Mouse (Mus musculus): ENCODE measurements around the gene Sdhc.
"Not testable (repeated sequence)": the region's sequence is repeated elsewhere in the genome, so short reads cannot be mapped to it uniquely, and the experiment has no call there.

Sdhc gene

DNA sequence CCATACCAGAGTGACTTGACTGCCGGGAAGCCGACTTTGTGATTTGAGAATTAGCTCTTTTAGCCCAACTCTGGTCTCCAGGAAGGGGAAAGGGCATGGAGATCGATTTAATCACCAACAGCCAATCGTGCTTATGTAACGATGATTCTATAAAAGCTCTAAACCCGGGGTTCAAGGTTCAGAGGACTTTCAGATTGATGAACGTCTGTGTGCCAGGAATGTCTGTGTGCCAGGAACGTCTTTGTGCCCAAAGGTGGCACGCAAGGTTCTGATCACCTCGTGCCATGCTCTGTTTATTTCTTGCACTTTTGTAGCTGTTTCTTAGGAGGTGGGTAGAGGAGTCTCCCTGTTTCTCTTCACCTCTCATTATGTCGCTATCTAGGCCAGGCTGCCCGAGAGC lies 18.5 kb upstream of the Sdhc start:
- no peak for DNase-seq (ENCODE audit: low spot score in 2 of 2)

DNA sequence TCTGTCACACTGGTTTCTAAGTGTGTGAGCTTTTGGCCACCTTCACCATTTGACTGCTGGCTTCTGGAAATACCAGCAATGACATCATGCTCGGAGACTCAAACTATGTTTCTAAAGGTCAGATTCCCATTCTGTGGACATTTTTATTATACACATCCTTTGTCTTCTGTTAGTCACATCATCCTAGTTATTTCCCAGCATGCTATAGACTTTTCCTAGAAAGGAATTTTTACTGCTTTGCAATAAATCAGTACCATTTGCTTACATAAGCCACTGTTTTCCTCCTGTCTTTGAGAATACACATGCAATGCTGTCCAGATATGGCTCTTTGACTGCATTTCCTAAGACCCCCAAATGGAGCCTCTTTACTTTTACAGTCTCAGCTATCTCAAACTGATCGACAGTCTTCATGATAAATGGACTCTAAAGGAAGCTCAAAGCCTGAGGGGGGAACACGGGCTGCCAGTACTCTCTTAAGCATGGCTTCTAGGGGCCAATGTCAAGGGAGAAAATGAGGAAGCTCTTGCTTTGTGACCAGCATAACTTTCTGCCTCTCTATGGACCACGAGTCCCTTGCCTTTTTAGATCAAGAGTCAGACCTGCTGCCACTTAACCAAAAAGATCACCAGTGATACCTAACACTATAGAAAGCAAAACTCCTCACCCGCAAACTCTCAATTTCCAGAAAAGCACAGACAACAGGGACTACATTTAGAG lies 15.4 kb upstream of the Sdhc start:
- DNase-seq (ENCODE audit: low spot score in 2 of 2), result no peak

GRCm38 (mm10) chr1:171164258-171164657 lies 13.9 kb upstream of the Sdhc start:
- no peak for DNase-seq (ENCODE audit: low spot score in 2 of 2)

GRCm38 (mm10) chr1:171162526-171162925 lies 12.1 kb upstream of the Sdhc start:
- no peak for DNase-seq (ENCODE audit: low spot score in 2 of 2)

DNA sequence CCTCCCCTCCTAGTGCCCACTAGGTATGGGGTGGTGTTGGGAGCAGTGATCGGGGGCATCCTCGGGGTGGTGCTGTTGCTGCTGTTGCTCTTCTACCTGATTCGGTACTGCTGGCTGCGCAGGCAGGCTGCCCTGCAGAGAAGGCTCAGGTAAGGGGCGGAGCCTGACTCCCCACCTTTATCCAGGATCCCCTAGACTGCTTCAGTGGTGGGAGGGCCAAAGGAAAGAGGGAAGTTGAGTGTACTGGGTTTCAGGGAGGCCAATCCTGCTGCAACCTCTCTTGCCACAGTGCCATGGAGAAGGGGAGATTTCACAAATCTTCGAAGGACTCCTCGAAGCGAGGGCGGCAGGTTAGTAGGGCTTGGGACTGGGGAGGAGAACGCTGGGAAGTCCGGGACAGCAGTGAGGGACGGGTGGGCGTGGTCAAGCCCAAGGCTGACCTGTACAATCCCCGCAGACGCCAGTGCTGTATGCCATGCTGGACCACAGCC lies 9.1 kb upstream of the Sdhc start:
- DNase-seq (ENCODE audit: low spot score in 2 of 2), result no peak

DNA sequence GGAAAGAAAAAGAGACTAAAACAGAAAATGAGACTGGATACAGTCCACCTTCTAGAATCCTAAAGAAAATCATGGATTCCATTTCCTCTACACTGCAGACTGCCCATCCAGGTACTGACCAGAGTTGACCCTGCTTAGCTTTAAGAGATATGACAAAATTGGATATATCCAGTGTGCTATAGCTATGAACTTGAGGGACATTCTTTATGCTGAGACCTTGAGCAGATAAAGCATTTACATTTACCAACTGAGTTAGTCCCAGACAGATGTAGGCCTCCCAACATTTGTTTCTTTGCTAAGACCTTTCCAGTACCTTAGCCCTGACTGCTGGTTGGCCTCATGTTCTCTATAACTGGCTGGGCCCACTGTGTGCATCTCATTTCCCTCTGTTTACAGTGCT lies 7.6 kb upstream of the Sdhc start:
- DNase-seq (ENCODE audit: low spot score in 2 of 2), result no peak

DNA sequence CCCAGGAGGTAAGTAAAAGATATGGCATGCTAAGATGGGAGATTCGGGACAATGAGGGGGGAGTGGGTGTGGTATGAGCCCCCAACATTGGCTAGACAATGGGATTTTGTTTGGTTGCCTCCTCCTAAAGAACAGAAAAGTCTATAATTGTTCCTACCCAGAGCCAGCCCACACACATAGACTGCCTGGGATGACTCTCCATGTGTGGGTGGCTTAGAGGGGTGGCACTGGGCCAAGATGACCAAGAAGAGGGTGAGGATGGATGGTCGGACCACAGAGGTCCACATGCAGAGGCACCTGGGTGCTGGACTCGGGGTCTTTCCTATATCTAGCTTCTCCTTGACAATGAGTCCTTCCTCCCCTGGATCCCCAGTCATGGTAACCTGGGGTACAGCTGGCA lies 6.2 kb upstream of the Sdhc start:
- no peak for DNase-seq (ENCODE audit: low spot score in 2 of 2)

GRCm38 (mm10) chr1:171151966-171152365 lies 1.6 kb upstream of the Sdhc start:
- DNase-seq (ENCODE audit: low spot score in 2 of 2), result no peak

GRCm38 (mm10) chr1:171150838-171151391 lies 512 bp upstream of the Sdhc start:
- DNase-seq (ENCODE audit: low spot score in 2 of 2), result no peak

DNA sequence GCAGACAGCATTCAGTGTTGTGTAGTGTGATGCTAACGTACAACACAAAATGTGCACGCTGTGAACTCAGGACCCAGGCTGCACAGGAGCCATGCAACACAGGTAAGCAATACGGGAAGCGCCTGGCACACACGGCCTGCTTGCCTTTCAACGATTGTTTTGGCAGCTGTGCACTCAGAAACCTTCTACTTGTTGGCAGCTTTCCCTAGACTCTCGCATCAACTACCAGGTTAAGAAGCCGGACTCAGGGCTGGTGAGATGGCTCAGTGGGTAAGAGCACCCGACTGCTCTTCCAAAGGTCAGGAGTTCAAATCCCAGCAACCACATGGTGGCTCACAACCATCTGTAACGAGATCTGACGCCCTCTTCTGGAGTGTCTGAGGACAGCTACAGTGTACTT lies 7.4 kb downstream of the Sdhc start:
- DNase-seq (ENCODE audit: low spot score in 2 of 2), result not testable (repeated sequence)

- not testable (repeated sequence) for DNase-seq (ENCODE audit: low spot score in 2 of 2)
Observed at GRCm38 (mm10) chr1:171137486-171138155, 12.8 kb downstream of the Sdhc start.

DNA sequence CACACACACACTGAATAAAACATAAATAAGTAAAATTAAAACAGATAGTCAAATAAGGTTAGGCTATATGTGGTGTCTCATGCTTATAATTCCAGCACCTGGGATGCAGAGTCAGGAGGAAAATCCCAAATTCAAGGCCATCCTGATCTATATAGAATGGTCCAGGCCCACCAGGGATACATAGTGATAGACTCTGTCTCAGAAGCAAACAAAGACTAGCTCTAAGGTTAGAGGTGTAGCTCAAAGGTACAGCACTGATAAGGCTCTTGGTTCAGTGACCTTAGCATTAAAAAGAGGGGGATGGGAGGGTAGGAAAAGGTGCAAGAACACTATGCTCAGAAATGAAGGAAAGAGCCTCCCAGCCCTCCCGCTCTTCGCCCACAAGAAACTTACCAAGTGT lies 14.8 kb downstream of the Sdhc start:
- DNase-seq (ENCODE audit: low spot score in 2 of 2), result no peak

DNA sequence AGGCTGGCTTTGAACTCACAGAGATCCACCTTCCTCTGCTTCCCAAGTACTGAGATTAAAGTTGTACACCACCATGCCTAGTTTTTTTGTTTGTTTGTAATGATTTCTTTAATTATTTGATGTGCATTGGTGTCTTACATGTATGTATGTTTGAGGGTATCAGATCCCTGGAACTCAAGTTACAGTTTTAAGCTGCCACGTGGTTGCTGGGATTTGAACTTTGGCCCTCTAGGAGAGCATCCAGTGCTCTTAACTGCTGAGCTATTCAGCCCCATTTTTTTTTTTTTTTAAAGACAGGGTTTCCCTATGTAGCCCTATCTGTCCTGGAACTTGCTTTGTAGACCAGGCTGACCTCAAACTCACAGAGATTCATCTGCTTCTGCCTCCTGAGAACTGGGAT lies 19.4 kb downstream of the Sdhc start:
- no peak for DNase-seq (ENCODE audit: low spot score in 2 of 2)

DNA sequence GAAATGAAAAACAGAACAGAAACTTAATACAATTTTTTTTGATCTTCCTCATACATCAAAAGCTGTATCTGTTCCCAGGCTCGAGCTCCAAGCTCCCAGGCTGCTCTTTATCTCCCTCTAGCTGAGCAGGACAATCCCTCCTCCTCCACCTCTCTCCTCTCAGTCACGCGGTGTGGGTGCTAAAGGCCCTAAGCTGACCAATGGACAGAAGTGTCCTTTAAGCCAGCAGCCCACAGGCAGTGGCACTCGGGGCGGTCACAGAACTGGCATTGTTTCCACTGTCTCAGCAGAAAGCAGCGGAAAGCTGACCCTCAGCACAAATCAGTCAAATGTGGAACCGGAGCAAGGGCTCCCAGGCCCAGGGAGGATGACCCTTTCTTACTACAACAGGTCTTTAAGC lies 21.2 kb downstream of the Sdhc start:
- DNase-seq (ENCODE audit: low spot score in 2 of 2), result no peak

DNA sequence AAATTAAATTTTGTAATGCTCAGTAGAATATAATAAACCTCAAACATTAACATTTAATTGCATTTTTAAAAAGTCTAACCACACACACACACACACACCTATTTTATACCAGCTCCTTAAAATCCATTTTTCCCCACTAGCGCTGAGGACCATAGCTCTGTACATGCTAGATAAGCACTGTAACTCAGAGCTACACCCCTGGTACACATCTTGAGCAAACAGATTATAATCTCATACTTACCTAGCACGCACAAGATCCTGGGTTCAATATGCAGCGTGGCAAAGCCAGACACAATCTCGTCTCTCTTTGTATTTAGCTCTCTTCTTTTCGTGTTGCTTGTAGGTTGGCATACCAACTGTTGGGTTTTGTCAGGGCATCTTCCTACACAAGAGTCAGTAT lies 26.0 kb downstream of the Sdhc start:
- DNase-seq (ENCODE audit: low spot score in 2 of 2), result no peak

GRCm38 (mm10) chr1:171122932-171123331 lies 27.5 kb downstream of the Sdhc start:
- no peak for DNase-seq (ENCODE audit: low spot score in 2 of 2)

GRCm38 (mm10) chr1:171121839-171122238 lies 28.6 kb downstream of the Sdhc start:
- no peak for DNase-seq (ENCODE audit: low spot score in 2 of 2)

DNA sequence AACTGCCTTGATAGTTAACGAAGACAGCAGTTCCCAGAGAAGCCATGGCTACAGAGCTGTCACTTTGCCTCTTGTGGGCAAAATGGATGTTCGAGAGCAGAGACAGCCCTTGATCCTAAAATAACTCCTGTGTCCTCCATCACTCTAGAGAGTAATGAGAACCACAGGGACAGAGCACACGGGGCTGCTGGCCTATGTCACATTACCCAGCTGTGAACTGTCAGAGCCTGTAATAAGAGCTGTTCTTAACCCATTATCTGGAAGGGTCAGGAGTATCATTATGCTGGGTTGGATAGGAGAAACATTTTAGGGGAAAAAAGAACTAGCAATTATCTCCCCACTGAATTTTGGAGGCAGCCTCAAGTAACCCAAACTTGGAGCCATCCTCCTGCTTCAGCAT lies 29.5 kb downstream of the Sdhc start:
- DNase-seq (ENCODE audit: low spot score in 2 of 2), result no peak

DNA sequence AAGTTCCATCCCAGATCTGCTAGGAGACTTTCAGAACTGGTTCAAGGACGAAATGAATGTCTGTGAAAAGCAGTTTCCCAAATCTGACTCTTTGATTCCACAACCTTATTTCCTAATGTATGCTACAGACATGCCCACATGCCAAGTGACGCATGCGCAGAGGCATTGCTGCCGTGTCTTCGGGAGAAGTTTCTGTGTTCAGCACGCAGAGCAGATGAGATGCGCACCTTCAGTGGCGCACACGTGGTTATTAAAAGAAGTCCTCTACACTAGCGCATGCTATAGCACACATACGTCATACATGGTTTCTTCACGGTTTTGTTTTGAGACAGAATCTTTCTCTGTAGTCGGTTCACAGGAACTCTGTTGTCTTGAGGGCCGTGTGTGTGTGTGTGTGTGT lies 31.0 kb downstream of the Sdhc start:
- no peak for DNase-seq (ENCODE audit: low spot score in 2 of 2)

GRCm38 (mm10) chr1:171118996-171119395 lies 31.4 kb downstream of the Sdhc start:
- DNase-seq (ENCODE audit: low spot score in 2 of 2), result no peak

DNA sequence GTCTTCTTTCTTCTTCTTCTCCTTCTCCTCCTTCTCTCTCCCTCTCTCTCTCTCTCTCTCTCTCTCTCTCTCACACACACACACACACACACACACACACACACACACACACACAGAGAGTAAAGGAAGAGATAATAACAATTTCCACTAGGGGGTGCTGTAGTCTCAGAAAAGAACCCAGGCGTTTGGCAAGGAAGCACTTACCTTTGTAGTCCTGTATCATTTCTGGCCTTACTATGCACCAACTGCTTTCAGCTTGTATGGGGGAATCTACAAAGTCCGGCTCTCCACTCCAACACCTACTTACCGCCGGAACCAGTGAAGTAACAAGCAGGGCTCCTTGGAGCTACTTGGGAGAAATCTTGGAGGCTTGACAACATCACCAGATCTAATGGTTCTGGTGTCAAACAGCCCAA lies 32.1 kb downstream of the Sdhc start:
- peak in 1 of 2 experiments; percentile 40 for DNase-seq (ENCODE audit: low spot score in 2 of 2)

- no peak for DNase-seq (ENCODE audit: low spot score in 2 of 2)
Observed at GRCm38 (mm10) chr1:171116280-171116679, 34.1 kb downstream of the Sdhc start.

DNA sequence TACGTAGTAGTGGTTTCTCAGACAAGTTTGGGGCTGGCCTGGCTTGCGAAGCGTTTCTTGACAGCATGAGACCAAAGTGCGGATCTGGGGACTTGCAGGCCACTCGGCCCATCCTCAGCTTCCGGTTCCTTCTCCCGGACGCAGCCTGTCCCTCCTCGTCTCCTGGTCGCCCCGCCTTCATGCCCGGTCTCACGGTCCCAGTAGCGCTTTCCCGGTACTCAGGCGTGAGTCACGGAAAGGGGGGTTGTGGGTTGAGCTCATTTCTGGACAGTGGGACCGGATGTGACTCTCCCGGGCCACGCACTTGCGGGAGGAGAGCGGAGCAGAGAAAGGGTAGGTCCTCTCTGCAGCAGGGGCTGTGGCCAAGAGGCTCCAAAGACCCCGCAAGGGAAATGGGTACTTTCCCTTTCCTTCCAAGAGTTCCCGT lies 36.5 kb downstream of the Sdhc start, which contains the start of gene Cfap126:
Gene Cfap126, plus strand, starts transcription at position 46 of the 427 bp plus-strand sequence.
- DNase-seq (ENCODE audit: low spot score in 2 of 2), result peak; percentile 39 to 40

Measured in spleen, postnatal 14 days (tissue).